Mouse (Mus musculus) intestine, embryonic 15.5 days (tissue): ENCODE measurements at regions not wholly inside any gene's neighbourhood (a gene's known extent, or its start where the extent isn't known, plus 50 kb on each side); places are given as distances from the start of the nearest gene placed in this dataset.

ENCODE experiments used
- ATAC-seq: fragments of 200-750 bp; cut with Nextera tagmentation; 2 replicates; pipeline ENCODE4 v1.8.0; 2017; ENCODE audit warnings: moderate TSS enrichment, moderate library complexity
- H3K27ac ChIP-seq: fragments of 300-500 bp; sonication (generic); 2 replicates; pipeline ENCODE4 v1.5.1; 2015; ENCODE audit warnings: mild to moderate bottlenecking, inconsistent platforms
- H3K27me3 ChIP-seq: fragments of 300-500 bp; sonication (generic); replicated peaks from 2 replicates; pipeline ENCODE4 v1.6.1; 2015; ENCODE audit warnings: inconsistent platforms
- H3K36me3 ChIP-seq: fragments of 300-500 bp; sonication (generic); 2 replicates; pipeline ENCODE4 v1.6.1; 2015; ENCODE audit warnings: inconsistent platforms
- H3K4me1 ChIP-seq: fragments of 300-500 bp; sonication (generic); replicated peaks from 2 replicates; pipeline ENCODE4 v1.6.1; 2015; ENCODE audit warnings: inconsistent platforms
- H3K4me2 ChIP-seq: fragments of 300-500 bp; sonication (generic); replicated peaks from 2 replicates; pipeline ENCODE4 v1.6.1; 2015; ENCODE audit warnings: mild to moderate bottlenecking, inconsistent platforms
- H3K4me3 ChIP-seq: fragments of 300-500 bp; sonication (generic); replicated peaks from 2 replicates; pipeline ENCODE4 v1.5.1; 2015; ENCODE audit warnings: inconsistent platforms
- H3K9ac ChIP-seq: fragments of 300-500 bp; sonication (generic); 2 replicates; pipeline ENCODE4 v1.6.1; 2015; ENCODE audit warnings: inconsistent platforms
- H3K9me3 ChIP-seq: fragments of 300-500 bp; sonication (generic); 2 replicates; pipeline ENCODE4 v1.6.1; 2016; ENCODE audit warnings: inconsistent platforms
- WGBS: fragments of 180-500 bp; shearing (Covaris S2); methylation state at CpG from one replicate; pipeline ENCODE4 v1.1.7; 2015; 5-methylcytosine and 5-hydroxymethylcytosine counted together

GRCm38 (mm10) chr3:136611682-136612081 lies 58.2 kb upstream of the Ppp3ca start:
- no peak for ATAC-seq
- Histone ChIP-seq H3K27ac (no peak overlapping the region), H3K9ac (no peak overlapping the region), H3K27me3 (no peaks in the 10 kb centered on the region), H3K4me1 (no peaks in the 10 kb centered on the region), H3K4me3 (no peak overlapping the region), H3K4me2 (no peak overlapping the region), H3K9me3 (no peaks in the 10 kb centered on the region), H3K36me3 (no peaks in the 10 kb centered on the region)
- 87% methylated on average over 4 of the region's 4 CpGs for WGBS

- peak overlapping the region; percentile 24; the same call in 1 of the 2 replicates for H3K4me2 ChIP-seq
- H3K9me3 ChIP-seq = no peaks in the 10 kb centered on the region
- no peaks in the 10 kb centered on the region for H3K4me1 ChIP-seq
- ATAC-seq = peak; percentile 84
- no peak overlapping the region for H3K9ac ChIP-seq
- H3K27ac ChIP-seq = no peak overlapping the region
- no peaks in the 10 kb centered on the region for H3K27me3 ChIP-seq
- WGBS = 35% methylated on average over 5 of the region's 5 CpGs
- no peak overlapping the region for H3K4me3 ChIP-seq
- H3K36me3 ChIP-seq = no peaks in the 10 kb centered on the region
These were observed 59.4 kb upstream of the Ppp3ca start for GRCm38 (mm10) chr3:136610556-136610924.

DNA sequence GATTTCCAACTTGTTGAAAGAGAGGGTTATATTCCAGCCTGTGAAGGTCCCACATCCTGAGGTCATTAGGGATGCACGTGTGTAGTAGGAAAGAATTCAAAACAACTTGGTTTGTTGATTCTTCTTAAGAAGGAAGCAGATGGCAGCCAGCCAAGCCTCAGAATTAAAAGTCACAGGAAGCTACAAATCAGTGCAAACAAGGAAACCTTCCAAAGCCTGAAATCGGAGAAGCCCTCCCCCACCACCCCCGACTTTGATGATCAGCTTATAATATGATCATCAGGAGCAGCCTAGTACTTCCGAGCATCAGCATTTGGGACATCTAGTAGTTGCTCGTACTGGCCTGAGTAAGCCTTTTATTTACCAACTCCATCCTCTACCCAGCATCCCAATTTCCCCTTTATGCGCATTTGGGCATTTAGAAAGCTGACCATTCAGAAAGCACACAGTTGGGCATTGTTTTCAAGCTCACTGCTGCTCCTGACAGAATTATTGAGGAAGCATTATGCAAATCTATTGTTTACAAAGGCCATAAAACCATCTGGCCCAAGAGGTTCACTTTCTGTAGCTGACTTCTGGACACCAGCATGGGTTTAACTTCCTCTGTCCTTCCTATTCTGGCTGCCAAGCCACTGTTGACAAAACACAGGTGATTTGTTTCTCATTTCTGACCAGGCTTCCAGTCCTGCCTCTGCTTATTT lies 59.9 kb upstream of the Ppp3ca start:
- Histone ChIP-seq H3K4me3 (no peak overlapping the region), H3K27ac (no peak overlapping the region), H3K9ac (no peak overlapping the region), H3K9me3 (no peaks in the 10 kb centered on the region), H3K4me1 (no peaks in the 10 kb centered on the region), H3K27me3 (no peaks in the 10 kb centered on the region), H3K4me2 (peak overlapping the region; percentile 24; the same call in 1 of the 2 replicates), H3K36me3 (no peaks in the 10 kb centered on the region)
- 31% methylated on average over 6 of the region's 6 CpGs for WGBS
- peak; percentile 85 for ATAC-seq

DNA sequence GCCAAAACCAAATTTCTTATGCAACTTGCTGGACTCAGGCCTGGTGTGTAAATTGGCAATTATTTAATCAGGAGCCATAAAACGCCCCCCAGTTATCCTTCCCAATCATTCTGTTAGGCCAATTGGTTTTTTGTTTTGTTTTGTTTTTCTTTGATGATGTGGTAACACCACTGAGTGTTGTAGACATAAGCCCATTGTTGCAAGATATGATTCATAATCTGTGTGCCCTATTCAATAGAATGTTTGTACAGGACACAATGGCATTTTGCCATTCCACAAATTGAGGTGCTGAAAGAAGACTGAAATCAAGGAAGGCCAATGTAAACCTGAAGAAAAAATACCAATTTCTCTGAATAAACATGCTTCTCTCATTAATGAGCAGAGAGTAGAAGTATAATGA lies 68.2 kb upstream of the Ppp3ca start:
- 78% methylated on average over 1 of the region's 1 CpGs for WGBS
- no peaks in the 10 kb centered on the region for H3K36me3 ChIP-seq
- H3K27ac ChIP-seq = no peak overlapping the region
- ATAC-seq = no peak
- no peak overlapping the region for H3K4me3 ChIP-seq
- H3K9ac ChIP-seq = no peak overlapping the region
- no peaks in the 10 kb centered on the region for H3K9me3 ChIP-seq
- no peak overlapping the region for H3K4me2 ChIP-seq
- H3K4me1 ChIP-seq = no peaks in the 10 kb centered on the region
- H3K27me3 ChIP-seq = no peaks in the 10 kb centered on the region

DNA sequence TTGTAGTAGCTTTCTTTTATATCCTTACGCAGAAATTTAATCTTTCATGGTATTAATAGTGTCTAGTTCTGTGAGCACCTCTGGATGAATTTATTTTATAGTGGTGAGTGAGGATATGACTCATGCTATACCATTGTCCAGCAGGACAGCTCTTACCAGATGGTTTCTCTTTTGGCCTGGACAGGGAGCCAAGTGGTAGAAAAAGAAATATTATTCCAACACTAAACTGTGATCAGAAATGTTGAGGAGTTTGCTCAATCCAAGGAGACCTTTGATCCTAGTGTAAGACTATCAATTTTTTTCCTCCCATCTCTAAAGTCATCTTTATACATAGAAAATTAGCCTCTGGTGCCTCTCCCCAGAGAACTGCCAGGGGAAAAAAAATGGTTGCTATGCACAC lies 86.0 kb upstream of the Ppp3ca start:
- Histone ChIP-seq H3K9me3 (no peaks in the 10 kb centered on the region), H3K4me2 (no peak overlapping the region), H3K36me3 (no peaks in the 10 kb centered on the region), H3K4me3 (no peak overlapping the region), H3K27me3 (no peaks in the 10 kb centered on the region), H3K9ac (no peak overlapping the region), H3K4me1 (no peaks in the 10 kb centered on the region), H3K27ac (no peak overlapping the region)
- ATAC-seq = no peak
- WGBS = 87% methylated on average over 1 of the region's 1 CpGs

GRCm38 (mm10) chr3:136578016-136578415 lies 91.9 kb upstream of the Ppp3ca start:
- 80% methylated on average over 3 of the region's 3 CpGs for WGBS
- H3K4me3 ChIP-seq = no peak overlapping the region
- ATAC-seq = no peak

DNA sequence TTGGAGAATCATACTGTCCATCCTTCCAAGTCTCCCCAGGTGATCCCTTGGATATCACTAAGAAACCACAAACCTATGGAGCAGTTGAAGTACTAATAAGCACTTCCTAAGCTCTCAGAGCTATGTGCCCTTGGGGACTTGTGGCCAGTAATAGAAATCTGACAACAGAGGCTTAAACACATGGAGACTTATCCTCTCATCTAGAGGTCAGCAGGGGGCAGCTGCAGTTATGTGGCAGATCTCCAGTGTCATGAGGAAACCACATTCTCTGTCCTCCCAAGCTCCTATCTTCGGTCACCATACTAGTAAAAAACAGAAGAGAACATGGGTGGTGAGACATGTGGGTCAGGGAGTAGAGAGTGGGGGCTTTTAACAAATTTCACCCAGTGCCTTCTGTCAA lies 99.4 kb upstream of the Ppp3ca start:
- Histone ChIP-seq H3K27me3 (no peaks in the 10 kb centered on the region), H3K4me2 (no peak overlapping the region), H3K27ac (no peak overlapping the region), H3K36me3 (no peaks in the 10 kb centered on the region), H3K4me3 (no peak overlapping the region), H3K4me1 (no peaks in the 10 kb centered on the region), H3K9ac (no peak overlapping the region), H3K9me3 (no peaks in the 10 kb centered on the region)
- ATAC-seq = no peak
- 70% methylated on average over 1 of the region's 1 CpGs for WGBS

More at GRCm38 (mm10) chr3:136578016-136578415, 91.9 kb upstream of the Ppp3ca start:
- Histone ChIP-seq H3K9ac (no peak overlapping the region), H3K4me2 (no peak overlapping the region), H3K4me1 (no peaks in the 10 kb centered on the region), H3K9me3 (no peaks in the 10 kb centered on the region), H3K27me3 (no peaks in the 10 kb centered on the region), H3K27ac (no peak overlapping the region), H3K36me3 (no peaks in the 10 kb centered on the region)

GRCm38 (mm10) chr3:136556488-136556887 lies 113.4 kb upstream of the Ppp3ca start:
- no peaks in the 10 kb centered on the region for H3K27me3 ChIP-seq
- no peaks in the 10 kb centered on the region for H3K4me1 ChIP-seq
- no peaks in the 10 kb centered on the region for H3K36me3 ChIP-seq
- no peak overlapping the region for H3K4me3 ChIP-seq
- ATAC-seq = no peak
- no peak overlapping the region for H3K27ac ChIP-seq
- no peaks in the 10 kb centered on the region for H3K9me3 ChIP-seq
- 89% methylated on average over 2 of the region's 2 CpGs for WGBS
- no peak overlapping the region for H3K4me2 ChIP-seq
- H3K9ac ChIP-seq = no peak overlapping the region

- no peak overlapping the region for H3K4me2 ChIP-seq
- no peaks in the 10 kb centered on the region for H3K27me3 ChIP-seq
- H3K9ac ChIP-seq = no peak overlapping the region
- H3K4me1 ChIP-seq = no peaks in the 10 kb centered on the region
- ATAC-seq = no peak
- H3K4me3 ChIP-seq = no peak overlapping the region
- H3K27ac ChIP-seq = no peak overlapping the region
- no peaks in the 10 kb centered on the region for H3K36me3 ChIP-seq
- WGBS = 73% methylated on average over 1 of the region's 1 CpGs
- H3K9me3 ChIP-seq = no peaks in the 10 kb centered on the region
These were observed 120.5 kb upstream of the Ppp3ca start for GRCm38 (mm10) chr3:136549471-136549870.

DNA sequence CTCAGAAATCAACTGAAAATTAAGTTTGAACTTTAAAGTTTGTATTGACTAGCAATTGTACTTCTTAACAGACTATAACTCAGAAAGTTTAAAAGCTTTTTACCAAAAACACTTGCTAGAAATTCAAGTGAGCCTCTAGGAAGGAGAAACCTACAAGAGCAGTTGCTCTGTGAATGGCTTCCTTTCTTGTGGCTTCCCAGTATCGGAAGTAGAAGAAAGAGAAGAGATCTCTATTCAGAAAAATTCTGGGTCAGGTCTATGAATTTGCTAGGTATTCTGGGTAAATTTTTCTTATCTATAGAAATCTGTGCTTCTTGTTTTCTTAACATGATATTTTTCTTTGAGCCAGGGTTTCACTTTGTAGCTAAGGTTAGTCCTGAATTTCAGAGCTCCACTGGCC lies 138.3 kb upstream of the Ppp3ca start:
- Histone ChIP-seq H3K27me3 (no peaks in the 10 kb centered on the region), H3K4me2 (no peak overlapping the region), H3K36me3 (no peaks in the 10 kb centered on the region), H3K4me3 (no peak overlapping the region), H3K27ac (no peak overlapping the region), H3K4me1 (no peaks in the 10 kb centered on the region), H3K9me3 (no peaks in the 10 kb centered on the region), H3K9ac (no peak overlapping the region)
- ATAC-seq = no peak
- WGBS = 85% methylated on average over 1 of the region's 1 CpGs

GRCm38 (mm10) chr3:136508575-136508974 lies 161.3 kb upstream of the Ppp3ca start:
- Histone ChIP-seq H3K27ac (no peak overlapping the region), H3K27me3 (no peaks in the 10 kb centered on the region), H3K9me3 (no peaks in the 10 kb centered on the region), H3K4me3 (no peak overlapping the region), H3K9ac (no peak overlapping the region), H3K36me3 (no peaks in the 10 kb centered on the region), H3K4me2 (no peak overlapping the region), H3K4me1 (no peaks in the 10 kb centered on the region)
- WGBS = 58% methylated on average over 2 of the region's 2 CpGs
- no peak for ATAC-seq

DNA sequence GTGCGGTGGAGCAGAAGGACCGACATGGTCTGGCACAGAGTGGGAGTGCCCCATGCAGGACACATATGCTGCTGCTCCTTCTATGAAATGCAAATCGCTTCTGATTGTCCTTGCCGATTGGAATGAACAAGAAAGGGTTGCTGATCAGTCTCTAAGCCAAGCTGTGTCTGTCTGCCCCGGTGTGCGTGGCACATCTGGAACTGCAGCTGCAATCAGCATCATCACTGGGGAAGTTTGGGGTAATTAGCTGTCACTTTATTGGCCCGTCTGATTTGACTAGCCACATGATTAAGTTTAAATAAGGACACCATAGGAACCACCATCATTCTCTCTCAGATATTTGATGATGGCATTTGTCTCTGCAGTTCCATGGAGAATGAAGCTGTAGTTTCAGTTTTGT lies 162.9 kb upstream of the Ppp3ca start:
- Histone ChIP-seq H3K27me3 (no peaks in the 10 kb centered on the region), H3K27ac (no peak overlapping the region), H3K4me1 (no peaks in the 10 kb centered on the region), H3K4me3 (no peak overlapping the region), H3K36me3 (no peaks in the 10 kb centered on the region), H3K9ac (no peak overlapping the region), H3K4me2 (no peak overlapping the region), H3K9me3 (no peaks in the 10 kb centered on the region)
- no peak for ATAC-seq
- WGBS = 85% methylated on average over 7 of the region's 7 CpGs

DNA sequence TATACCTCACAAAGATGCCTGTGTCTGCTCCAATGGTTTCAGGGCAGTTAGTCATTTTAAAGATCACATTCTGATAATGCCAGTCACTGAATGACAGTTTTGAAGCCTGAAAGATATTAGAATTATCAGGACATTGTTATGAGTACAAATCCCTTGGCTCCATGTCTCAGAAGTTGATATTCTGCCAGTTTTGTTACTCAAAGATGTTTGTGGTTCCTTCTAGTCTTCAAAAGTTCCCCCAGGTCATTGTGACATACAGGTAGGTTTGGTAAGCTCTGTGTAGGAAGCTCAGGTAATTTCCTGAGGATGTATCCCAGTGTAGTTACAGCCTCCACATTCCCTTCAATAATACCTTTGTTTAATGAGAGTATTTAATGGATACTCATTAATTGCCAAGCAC lies 169.0 kb upstream of the Bank1 start:
- Histone ChIP-seq H3K4me3 (no peak overlapping the region), H3K4me2 (no peak overlapping the region), H3K9me3 (no peaks in the 10 kb centered on the region), H3K27ac (no peak overlapping the region), H3K9ac (no peak overlapping the region), H3K27me3 (no peaks in the 10 kb centered on the region), H3K4me1 (no peaks in the 10 kb centered on the region), H3K36me3 (no peaks in the 10 kb centered on the region)
- no peak for ATAC-seq
